Comparison of ENCODE assay signal across 21 mouse cellular contexts in genomic region chr16:87848799-87849198, GRCm38 (mm10).
DNase-seq lines count a peak whose midpoint lies in the region; ATAC-seq and TF ChIP-seq lines count a peak whose summit lies in the region.
"Had no signal": no experiment of that assay in that cellular context is flagged by ENCODE, and none has a peak within 500 bp of the region (broad histone marks: within the 10 kb centered on the region; RNA-seq: fewer than 3 reads in every experiment).

No protein-coding gene starts in this region.

- H3K4me3 ChIP-seq in hindbrain, embryonic 14.5 days (replicated peaks; ENCODE audit: low read length): no peak overlapping the region
- no peak overlapping the region for H3K4me3 ChIP-seq in hindbrain, embryonic 10.5 days
- no peak overlapping the region for H3K4me3 ChIP-seq in intestine, embryonic 16.5 days (ENCODE audit: low read length)
- no peak overlapping the region for H3K4me3 ChIP-seq in intestine, postnatal 0 days (ENCODE audit: low read depth, low read length)

- no peaks in the 10 kb centered on the region for H3K36me3 ChIP-seq in hindbrain, embryonic 14.5 days (replicated peaks; ENCODE audit: control insufficient read depth, insufficient read depth)
- H3K36me3 ChIP-seq in hindbrain, embryonic 10.5 days: no peaks in the 10 kb centered on the region
- no peaks in the 10 kb centered on the region for H3K36me3 ChIP-seq in intestine, embryonic 16.5 days (ENCODE audit: control insufficient read depth, insufficient read depth, low read length)
- H3K36me3 ChIP-seq in intestine, postnatal 0 days (ENCODE audit: control insufficient read depth, insufficient read depth): no peaks in the 10 kb centered on the region
- H3K36me3 ChIP-seq: G1E had no signal

- no peak for TF ChIP-seq CTCF in intestine, postnatal 0 days (IDR thresholded peaks at IDR 0.05; ENCODE audit: low read depth)

- intact Hi-C loops in heart, postnatal 25 days (cut with DNase I): no loop called here

- H3K4me2 ChIP-seq in hindbrain, embryonic 14.5 days (replicated peaks): no peak overlapping the region
- H3K4me2 ChIP-seq in intestine, embryonic 16.5 days (ENCODE audit: low read depth, low read length): no peak overlapping the region
- no peak overlapping the region for H3K4me2 ChIP-seq in intestine, postnatal 0 days (replicated peaks; ENCODE audit: low read depth)

- H3K27ac ChIP-seq in hindbrain, embryonic 14.5 days: no peak overlapping the region
- H3K27ac ChIP-seq in hindbrain, embryonic 10.5 days: no peak overlapping the region
- no peak overlapping the region for H3K27ac ChIP-seq in intestine, embryonic 16.5 days (ENCODE audit: low read length)
- no peak overlapping the region for H3K27ac ChIP-seq in intestine, postnatal 0 days (ENCODE audit: low read depth, low read length)

- H3K27me3 ChIP-seq in hindbrain, embryonic 14.5 days (ENCODE audit: control insufficient read depth, insufficient read depth, low read length): no peaks in the 10 kb centered on the region
- no peaks in the 10 kb centered on the region for H3K27me3 ChIP-seq in hindbrain, embryonic 10.5 days (ENCODE audit: insufficient read depth, poor library complexity, severe bottlenecking)
- no peaks in the 10 kb centered on the region for H3K27me3 ChIP-seq in intestine, embryonic 16.5 days (replicated peaks; ENCODE audit: control insufficient read depth, insufficient read depth, low read length)
- H3K27me3 ChIP-seq in intestine, postnatal 0 days (replicated peaks; ENCODE audit: control insufficient read depth, insufficient read depth, low read length): no peaks in the 10 kb centered on the region
- H3K27me3 ChIP-seq: CH12.LX, Patski had no signal

- no peaks in the 10 kb centered on the region for H3K4me1 ChIP-seq in hindbrain, embryonic 14.5 days (replicated peaks; ENCODE audit: control insufficient read depth, insufficient read depth, low read length)
- H3K4me1 ChIP-seq in hindbrain, embryonic 10.5 days (replicated peaks): no peaks in the 10 kb centered on the region
- peaks cover 3% of the 10 kb centered on the region; the same call in 1 of the 2 replicates for H3K4me1 ChIP-seq in intestine, embryonic 16.5 days (ENCODE audit: control insufficient read depth, insufficient read depth, low read length)
- no peaks in the 10 kb centered on the region; the same call in 1 of the 2 replicates for H3K4me1 ChIP-seq in intestine, postnatal 0 days (replicated peaks; ENCODE audit: control insufficient read depth, insufficient read depth, low read length)

- peaks cover 8% of the 10 kb centered on the region; the same call in 1 of the 2 replicates for H3K9me3 ChIP-seq in hindbrain, embryonic 14.5 days (ENCODE audit: control insufficient read depth, low read length)
- H3K9me3 ChIP-seq in hindbrain, embryonic 10.5 days: no peaks in the 10 kb centered on the region
- H3K9me3 ChIP-seq in intestine, embryonic 16.5 days (ENCODE audit: control insufficient read depth, low read length): no peaks in the 10 kb centered on the region
- H3K9me3 ChIP-seq in intestine, postnatal 0 days (ENCODE audit: control insufficient read depth): no peaks in the 10 kb centered on the region

- 92% methylated on average over 3 of the region's 3 CpGs for WGBS in hindbrain, embryonic 14.5 days
- 85% methylated on average over 3 of the region's 3 CpGs for WGBS in hindbrain, embryonic 10.5 days
- WGBS in intestine, embryonic 16.5 days: 74% methylated on average over 3 of the region's 3 CpGs
- 64% methylated on average over 3 of the region's 3 CpGs for WGBS in intestine, postnatal 0 days

- no peak overlapping the region for H3K9ac ChIP-seq in hindbrain, embryonic 14.5 days
- no peak overlapping the region for H3K9ac ChIP-seq in intestine, embryonic 16.5 days (ENCODE audit: low read depth, low read length)
- H3K9ac ChIP-seq in intestine, postnatal 0 days (ENCODE audit: low read depth, low read length): no peak overlapping the region

- ATAC-seq in hindbrain, embryonic 14.5 days (ENCODE audit: low FRiP score): peak; percentile 51; the same call in 1 of the 2 replicates
- 0 out of 2 replicates have a peak, but pooled peaks have one; percentile 33 for ATAC-seq in intestine, embryonic 16.5 days
- no peak for ATAC-seq in intestine, postnatal 0 days
- ATAC-seq: activated CD4-positive, CD25-positive, alpha-beta regulatory T cell, adult 4 months; CD4-positive, CD25-positive, alpha-beta regulatory T cell, adult 4 months; Patski had no signal

- DNase-seq in heart, adult 11 months: peak; percentile 79
- no peak for DNase-seq in heart, postnatal 25 days (ENCODE audit: low spot score)
- no peak for DNase-seq in hindbrain, embryonic 14.5 days (ENCODE audit: low spot score)
- DNase-seq in hindbrain, embryonic 10.5 days (ENCODE audit: low spot score): no peak
- DNase-seq: adrenal gland, adult 2 months; adrenal gland, adult 8-10 months; adrenal gland, postnatal 10 days; adrenal gland, postnatal 14 days; adrenal gland, postnatal 25 days; adrenal gland, postnatal 36 days; B cell, adult 2 months; cerebellum, adult 11 months; cerebellum, adult 11-12 months; cerebellum, adult 18-20 months had no signal
